Mouse (Mus musculus) lung, postnatal 4 days (tissue): ENCODE results near the gene Cep295nl.

Experiments
- DNase-seq, 2 experiments: peaks; one replicate each; pipeline ENCODE4 v3.0.0; 2021

The Cep295nl gene

DNA sequence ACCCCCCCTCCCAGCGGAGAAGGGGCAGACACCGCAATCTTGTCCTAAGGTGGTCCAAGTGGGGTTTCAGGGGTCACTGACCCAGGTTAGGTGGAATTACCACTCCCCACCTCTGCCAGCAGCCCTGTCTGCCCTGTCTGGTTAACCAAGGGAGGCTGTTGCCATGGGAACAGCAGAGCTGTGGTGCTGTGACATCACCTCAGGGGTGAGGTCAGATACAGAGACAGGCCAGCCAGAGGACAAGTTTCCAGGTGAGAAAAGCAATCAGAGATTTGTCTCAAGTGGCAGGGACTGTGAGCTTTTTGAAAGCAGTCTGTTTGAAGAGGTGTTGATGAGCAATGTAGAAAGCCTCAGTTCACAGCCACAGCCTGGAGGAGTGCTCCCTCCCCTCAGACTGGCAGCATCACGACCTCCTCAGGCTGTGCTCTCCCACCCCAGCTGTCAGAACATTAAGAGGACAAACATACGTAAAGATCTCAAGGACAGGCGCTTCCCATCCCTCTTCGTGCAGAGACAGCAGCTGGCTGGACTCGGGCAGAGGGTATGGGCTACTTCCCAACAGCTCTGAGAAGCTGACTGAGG lies at the start of gene Cep295nl:
Gene Cep295nl, minus strand, starts transcription at position 101 of the 582 bp plus-strand sequence.
- DNase-seq, result peak in 1 of 2 experiments; percentile 22

DNA sequence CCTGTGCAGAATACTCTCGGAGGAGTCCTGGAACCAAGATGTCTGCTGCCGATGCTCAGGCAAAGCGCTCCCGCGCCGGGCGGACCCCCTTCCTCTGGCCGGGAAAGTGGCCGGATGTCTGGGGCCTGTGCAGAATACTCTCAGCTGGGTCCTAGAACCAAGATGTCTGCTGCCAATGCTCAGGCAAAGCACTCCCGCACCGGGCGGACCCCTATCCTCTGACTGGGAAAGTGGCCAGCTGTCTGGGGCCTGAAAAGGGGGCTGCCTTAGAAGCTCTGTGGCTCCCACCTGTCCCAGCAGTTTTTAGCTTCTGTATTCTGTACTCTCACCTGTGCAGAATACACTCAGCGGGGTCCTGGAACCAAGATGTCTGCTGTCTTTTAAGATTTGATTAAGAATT lies 45.5 kb upstream of the Cep295nl start:
- peak in 1 of 2 experiments; percentile 18 for DNase-seq

- peak; percentile 85 to 92 for DNase-seq
Measured at GRCm38 (mm10) chr11:118379251-118380009, 37.1 kb upstream of the Cep295nl start.

GRCm38 (mm10) chr11:118378656-118379055 lies 36.4 kb upstream of the Cep295nl start:
- DNase-seq, result no peak

DNA sequence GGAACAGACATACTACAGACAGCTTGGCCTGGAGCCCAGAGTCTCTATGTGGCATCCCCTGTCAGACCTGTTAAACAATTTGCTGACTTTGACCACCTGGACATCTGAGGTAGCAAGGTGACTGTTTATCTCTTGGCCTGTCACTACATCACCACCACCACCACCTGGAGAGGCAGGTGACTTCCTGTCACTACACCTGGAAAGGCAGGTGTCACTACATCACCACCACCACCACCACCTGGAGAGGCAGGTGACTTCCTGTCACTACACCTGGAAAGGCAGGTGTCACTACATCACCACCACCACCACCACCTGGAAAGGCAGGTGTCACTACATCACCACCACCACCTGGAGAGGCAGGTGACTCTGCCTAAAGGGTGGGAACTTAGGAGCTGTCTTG lies 34.0 kb upstream of the Cep295nl start:
- DNase-seq, result peak in 1 of 2 experiments; percentile 5

DNA sequence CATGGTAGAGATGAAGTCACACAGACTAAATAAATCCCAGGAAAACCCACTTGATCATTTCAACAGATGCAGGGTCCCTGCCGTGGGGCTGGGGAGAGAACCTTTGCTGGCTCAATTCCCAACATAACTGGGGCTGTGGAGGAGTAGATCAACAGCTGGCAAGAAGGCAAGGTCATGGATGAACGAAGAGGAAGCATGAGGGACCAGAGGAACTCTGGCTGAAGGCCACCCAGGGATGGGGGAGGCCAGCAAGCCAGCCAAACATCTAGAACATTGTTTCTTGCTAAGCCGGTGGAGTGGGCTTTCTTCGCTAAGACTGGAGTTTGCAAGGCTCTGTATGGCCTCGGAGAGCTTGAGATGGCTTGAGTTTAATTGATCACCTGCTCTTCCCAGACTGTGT lies 33.6 kb upstream of the Cep295nl start:
- peak in 1 of 2 experiments; percentile 21 for DNase-seq

DNA sequence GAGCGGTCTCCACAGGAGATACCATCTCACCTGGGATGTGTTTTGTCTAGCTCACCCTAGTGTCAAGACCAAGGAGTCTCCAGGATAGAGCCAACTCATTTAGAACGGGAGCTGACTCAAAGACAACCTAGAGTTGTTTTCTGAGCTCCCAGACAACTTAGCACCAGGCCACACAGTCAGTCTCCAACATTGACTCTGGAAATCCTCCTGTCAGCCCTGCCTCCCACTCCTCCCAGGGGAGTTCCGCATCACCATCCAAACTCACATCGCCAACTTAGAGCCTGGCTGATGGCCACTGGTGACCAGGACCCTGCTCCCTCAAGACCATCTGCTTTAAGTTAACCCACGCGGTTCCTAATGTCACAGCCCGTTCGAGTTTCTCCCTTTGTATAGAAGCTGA lies 33.2 kb upstream of the Cep295nl start:
- peak in 1 of 2 experiments; percentile 6 for DNase-seq

DNA sequence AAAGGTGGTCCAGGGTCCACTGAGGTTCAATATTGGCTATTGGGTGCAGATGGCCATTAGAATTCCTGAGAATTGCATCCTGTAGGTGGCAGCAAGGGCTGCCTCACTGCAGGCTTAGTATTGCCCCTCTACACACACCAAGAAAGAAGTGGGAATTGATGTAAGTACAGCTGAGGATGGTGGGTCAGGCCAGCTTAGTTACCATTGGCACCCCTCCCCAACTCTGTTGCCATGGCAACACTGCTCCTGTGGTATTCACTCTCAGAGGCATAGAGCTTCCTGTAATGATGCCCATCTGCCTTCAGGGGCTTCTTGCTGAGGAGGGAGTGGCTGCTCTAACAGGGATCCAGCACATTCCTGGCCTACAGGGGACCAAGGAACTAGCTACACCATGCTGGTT lies 32.7 kb upstream of the Cep295nl start:
- no peak for DNase-seq

DNA sequence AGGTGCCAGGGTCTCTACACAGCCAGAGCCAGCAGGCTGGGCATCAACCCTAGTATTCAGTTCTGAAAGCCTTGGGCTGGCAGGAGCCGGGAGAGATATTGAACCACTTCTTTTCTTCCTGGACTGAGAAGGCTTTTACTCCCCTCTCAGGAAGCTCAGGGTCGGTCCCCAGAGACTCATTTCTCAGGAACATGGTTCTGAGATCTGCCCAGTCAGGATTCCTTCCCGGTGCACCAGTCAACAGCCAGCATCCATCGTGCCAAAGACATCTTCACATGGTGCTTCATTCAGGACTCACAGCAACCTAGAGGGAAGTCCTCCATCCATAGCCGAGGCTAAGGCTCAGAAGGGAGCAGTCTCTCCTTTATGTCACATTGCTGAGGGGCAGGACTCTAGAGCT lies 32.2 kb upstream of the Cep295nl start:
- DNase-seq, result no peak

DNA sequence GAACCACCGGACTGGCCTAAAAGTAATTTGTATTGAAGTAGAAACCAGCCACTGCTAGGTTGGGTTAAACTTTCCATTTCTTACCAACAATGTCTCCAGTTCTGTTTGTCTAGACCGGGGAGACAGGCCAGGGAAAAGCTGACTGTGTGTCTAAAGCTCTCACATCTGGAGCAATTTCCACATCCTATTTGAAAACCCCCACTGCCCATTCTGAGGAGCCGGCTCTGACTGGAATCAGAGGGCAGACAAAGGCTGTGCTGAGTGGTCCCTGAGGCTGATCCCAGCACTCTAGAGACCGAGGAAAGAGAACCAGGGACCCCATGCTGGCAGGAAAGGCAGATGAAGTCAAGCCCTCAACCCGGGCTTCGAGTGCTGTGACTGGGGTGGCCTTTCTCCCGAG lies 30.3 kb upstream of the Cep295nl start:
- peak in 1 of 2 experiments; percentile 35 for DNase-seq

DNA sequence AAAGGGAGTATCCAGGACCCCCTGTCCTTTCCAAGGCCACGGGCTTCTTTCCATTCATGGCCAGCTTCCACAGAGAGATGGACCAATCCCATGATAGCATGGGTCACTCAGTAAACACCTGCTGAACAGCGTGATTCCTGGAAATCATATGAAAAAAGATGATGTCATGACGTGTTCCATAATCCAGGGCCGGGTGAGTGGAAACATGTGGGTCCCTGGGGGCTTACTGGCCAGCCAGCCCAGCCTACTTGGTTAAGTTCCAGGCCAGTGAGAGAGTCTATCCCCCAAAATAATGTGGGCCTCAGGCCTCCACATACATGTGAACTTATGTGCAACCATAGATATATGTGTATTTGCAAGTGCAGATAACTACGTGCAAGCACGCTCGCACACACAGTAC lies 29.6 kb upstream of the Cep295nl start:
- no peak for DNase-seq

DNA sequence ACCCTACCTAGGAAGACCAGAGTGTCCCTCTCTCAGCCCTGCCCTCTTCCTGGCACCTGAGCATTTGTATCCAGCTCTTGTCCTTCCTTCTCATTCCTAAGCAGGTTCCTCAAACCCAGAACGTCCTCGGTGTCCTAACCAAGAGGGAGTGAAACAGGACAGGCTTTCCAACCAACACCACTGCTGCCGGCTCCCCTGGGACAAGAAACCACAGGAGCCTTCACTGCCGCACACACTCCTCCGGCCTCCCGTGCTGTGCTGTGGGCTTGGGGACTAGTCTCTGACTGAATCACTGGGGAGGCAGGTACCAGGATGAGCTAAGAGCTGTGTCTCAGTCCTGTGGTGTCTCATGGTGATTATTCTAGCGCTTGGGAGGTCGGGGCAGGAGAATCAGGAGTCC lies 27.4 kb upstream of the Cep295nl start:
- no peak for DNase-seq

GRCm38 (mm10) chr11:118369251-118369650 lies 27.0 kb upstream of the Cep295nl start:
- DNase-seq, result no peak

- DNase-seq, result peak; percentile 29 to 56
Measured at GRCm38 (mm10) chr11:118368330-118368729, 26.0 kb upstream of the Cep295nl start.

DNA sequence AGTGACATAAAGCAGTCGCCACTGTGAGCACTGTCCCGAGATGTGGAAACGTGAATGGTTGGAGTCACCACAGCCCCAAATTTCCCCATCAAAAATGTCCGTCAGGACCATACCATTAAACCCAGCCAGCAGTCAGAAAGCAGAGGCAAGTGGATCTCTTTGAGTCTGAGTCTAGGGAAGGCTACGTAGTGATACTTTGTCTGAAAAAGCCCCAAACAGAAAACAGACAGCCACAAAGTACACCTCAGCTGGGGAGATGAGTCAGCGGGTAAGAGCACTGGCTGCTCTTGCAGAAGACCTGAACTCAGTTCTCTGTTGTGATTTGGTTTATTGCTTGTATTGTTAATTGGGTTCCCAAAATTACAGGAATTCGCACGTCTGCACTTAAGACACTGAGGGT lies 24.3 kb upstream of the Cep295nl start:
- no peak for DNase-seq

- peak in 1 of 2 experiments; percentile 27 for DNase-seq
Measured at GRCm38 (mm10) chr11:118366108-118366507, 23.8 kb upstream of the Cep295nl start.

DNA sequence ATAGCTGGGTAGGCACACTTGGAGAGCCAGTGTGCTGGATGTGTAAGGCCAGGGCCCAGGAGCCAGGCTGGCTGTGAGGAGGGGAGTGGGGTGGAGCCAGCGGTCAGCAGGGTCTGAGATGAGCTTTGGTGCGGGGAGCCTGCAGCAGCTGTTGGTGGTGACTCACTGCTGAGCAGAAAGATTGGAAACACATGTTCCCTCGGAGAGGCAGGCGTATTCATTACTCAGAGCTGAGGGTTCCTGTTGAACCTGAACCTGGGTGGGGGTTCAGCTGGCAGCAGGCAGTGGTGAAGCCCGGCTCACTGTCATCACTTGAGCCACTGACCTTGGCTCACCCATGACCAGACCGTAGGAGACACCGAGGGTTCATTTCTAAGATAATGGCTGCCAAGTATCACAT lies 22.9 kb upstream of the Cep295nl start:
- peak; percentile 50 to 82 for DNase-seq

DNA sequence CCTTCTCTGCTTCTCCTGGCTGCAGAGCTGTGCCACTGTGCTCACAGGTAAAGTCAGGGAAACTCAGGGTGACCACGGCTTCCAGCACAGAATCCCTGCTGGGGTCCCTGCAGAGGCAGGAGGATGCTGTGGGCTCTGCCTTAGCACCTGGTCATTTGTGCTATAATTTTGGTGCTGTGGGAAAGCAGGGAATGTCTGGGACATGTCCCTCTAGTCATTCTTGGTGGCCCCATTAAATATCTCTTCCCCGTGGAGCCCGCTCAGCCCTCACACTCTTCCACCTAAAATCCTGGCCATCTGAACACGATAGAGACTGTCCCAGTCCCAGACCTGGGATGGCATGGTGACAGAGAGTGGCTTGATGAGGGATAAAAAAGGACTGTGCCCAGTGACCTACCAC lies 21.7 kb upstream of the Cep295nl start:
- DNase-seq, result peak in 1 of 2 experiments; percentile 20

- DNase-seq, result peak; percentile 82 to 86
Measured at GRCm38 (mm10) chr11:118362971-118363518, 20.7 kb upstream of the Cep295nl start.

DNA sequence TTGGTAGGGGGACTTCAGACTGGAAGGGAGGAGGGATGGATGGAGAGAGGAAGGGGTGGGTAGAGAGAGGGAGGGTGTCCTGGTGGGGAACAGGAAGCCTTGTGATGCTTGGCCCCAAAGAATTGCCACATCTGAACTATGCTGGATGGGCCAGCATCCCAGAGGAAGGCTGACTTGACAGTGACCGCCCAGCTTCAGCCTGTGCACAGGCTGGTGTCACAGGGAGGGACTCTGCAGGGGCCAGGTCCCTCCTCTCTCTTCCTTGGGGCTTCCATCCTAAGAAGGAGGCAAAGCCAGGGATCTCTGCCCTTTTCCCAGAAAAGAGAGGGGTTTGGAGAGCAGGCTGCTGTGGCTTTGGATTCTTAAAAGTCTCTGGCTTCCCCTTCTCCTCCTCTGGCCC lies 20.2 kb upstream of the Cep295nl start:
- peak; percentile 48 to 65 for DNase-seq

GRCm38 (mm10) chr11:118360907-118361341 lies 18.6 kb upstream of the Cep295nl start:
- peak; percentile 70 to 75 for DNase-seq

- DNase-seq, result peak; percentile 60 to 71
Measured at GRCm38 (mm10) chr11:118360491-118360890, 18.2 kb upstream of the Cep295nl start.

GRCm38 (mm10) chr11:118355640-118356039 lies 13.3 kb upstream of the Cep295nl start, which contains the start of gene Timp2:
TSS of gene Timp2 (minus strand) at chr11:118355740.
- no peak for DNase-seq

GRCm38 (mm10) chr11:118355205-118355604 lies 12.9 kb upstream of the Cep295nl start:
- DNase-seq, result peak; percentile 95
